Mouse (Mus musculus) MEL (cell line): ENCODE results near the gene Pigf. TPM values are rescaled to one million over a fixed set of nuclear protein-coding genes. Genes with fewer than 3 reads are reported as not detected.

ENCODE experiments used
- DNase-seq: peaks from one replicate; pipeline ENCODE4 v3.0.0; 2011; ENCODE audit warnings: low read depth, low spot score
- H3K27ac ChIP-seq: 2 replicates; pipeline ENCODE4 v1.5.1; 2012; ENCODE audit warnings: low read depth, mild to moderate bottlenecking, control low read depth, low read length, moderate library complexity; ENCODE audit not compliant: control insufficient read depth
- H3K27me3 ChIP-seq, 2 experiments: fragments of 150-350 bp in 1 of 2; sonication (generic) in 1 of 2; 2 replicates each; pipeline ENCODE4 v1.6.1; 2012; ENCODE audit warnings: low read length in 2 of 2, mild to moderate bottlenecking in 2 of 2, improper control_type of control experiment in 1 of 2, moderate library complexity in 1 of 2; ENCODE audit not compliant: insufficient read depth in 2 of 2, control insufficient read depth in 1 of 2
- H3K36me3 ChIP-seq, 2 experiments: 2 replicates each; pipeline ENCODE4 v1.6.1; 2012 to 2014; ENCODE audit warnings: low read length in 2 of 2, improper control_type of control experiment in 1 of 2, inconsistent platforms in 1 of 2, mild to moderate bottlenecking in 1 of 2; ENCODE audit not compliant: insufficient read depth in 2 of 2, control insufficient read depth in 1 of 2
- H3K4me1 ChIP-seq, 2 experiments: fragments of 150-350 bp in 1 of 2; sonication (generic) in 1 of 2; 2 replicates each; pipeline ENCODE4 v1.6.1; 2012; ENCODE audit warnings: low read length in 2 of 2, improper control_type of control experiment in 1 of 2, mild to moderate bottlenecking in 1 of 2; ENCODE audit not compliant: insufficient read depth in 2 of 2, control insufficient read depth in 1 of 2
- H3K4me3 ChIP-seq, 2 experiments: fragments of 150-350 bp in 1 of 2; sonication (generic) in 1 of 2; 2 replicates each; pipeline ENCODE4 v1.5.1; 2012; ENCODE audit warnings: low read depth in 2 of 2, low read length in 2 of 2, mild to moderate bottlenecking in 2 of 2, moderate library complexity in 2 of 2, control low read depth in 1 of 2, improper control_type of control experiment in 1 of 2; ENCODE audit not compliant: control insufficient read depth in 1 of 2, insufficient read depth in 1 of 2
- H3K79me2 ChIP-seq: 2 replicates; pipeline ENCODE4 v1.6.1; 2012; ENCODE audit warnings: mild to moderate bottlenecking, low read length, moderate library complexity; ENCODE audit not compliant: control insufficient read depth, poor library complexity, insufficient read depth
- H3K9ac ChIP-seq: 2 replicates; pipeline ENCODE4 v1.6.1; 2012; ENCODE audit warnings: low read depth, mild to moderate bottlenecking, control low read depth, low read length, moderate library complexity; ENCODE audit not compliant: control insufficient read depth, poor library complexity, severe bottlenecking
- H3K9me3 ChIP-seq: fragments of 150-350 bp; sonication (generic); replicated peaks from 2 replicates; pipeline ENCODE4 v1.6.1; 2012; ENCODE audit warnings: mild to moderate bottlenecking, low read length, improper control_type of control experiment, moderate library complexity; ENCODE audit not compliant: insufficient read depth
- E2F4 ChIP-seq: IDR thresholded peaks from 2 replicates; pipeline ENCODE4 v1.6.1; 2011; ENCODE audit warnings: low read depth, low read length, improper control_type of control experiment, borderline replicate concordance
- EP300 ChIP-seq, 2 experiments: IDR thresholded peaks; 2 replicates each; pipeline ENCODE4 v1.6.1; 2011; ENCODE audit warnings: improper control_type of control experiment in 2 of 2, low read length in 2 of 2, low read depth in 1 of 2, mild to moderate bottlenecking in 1 of 2
- ETS1 ChIP-seq: IDR thresholded peaks from 2 replicates; pipeline ENCODE4 v1.6.1; 2012; ENCODE audit warnings: low read depth, mild to moderate bottlenecking, inconsistent platforms, low read length, improper control_type of control experiment, moderate library complexity
- GABPA ChIP-seq: IDR thresholded peaks from 2 replicates; pipeline ENCODE4 v1.6.1; 2012; ENCODE audit warnings: low read depth, mild to moderate bottlenecking, inconsistent platforms, low read length, improper control_type of control experiment, moderate library complexity
- GATA1 ChIP-seq: IDR thresholded peaks from 2 replicates; pipeline ENCODE4 v1.6.1; 2011; ENCODE audit warnings: low read depth, low read length, improper control_type of control experiment
- JUND ChIP-seq: IDR thresholded peaks from 2 replicates; pipeline ENCODE4 v1.6.1; 2011; ENCODE audit warnings: low read depth, mild to moderate bottlenecking, improper control_type of control experiment, low read length
- MAFK ChIP-seq: IDR thresholded peaks from 2 replicates; pipeline ENCODE4 v1.6.1; 2011; ENCODE audit warnings: low read depth, mild to moderate bottlenecking, low read length, improper control_type of control experiment, borderline replicate concordance
- MAZ ChIP-seq: IDR thresholded peaks from 2 replicates; pipeline ENCODE4 v1.6.1; 2012; ENCODE audit warnings: low read depth, mild to moderate bottlenecking, inconsistent platforms, low read length, improper control_type of control experiment
- MEF2A ChIP-seq: IDR thresholded peaks from 2 replicates; pipeline ENCODE4 v1.6.1; 2014; ENCODE audit warnings: low read depth, mild to moderate bottlenecking, inconsistent platforms, low read length, improper control_type of control experiment; ENCODE audit not compliant: poor library complexity, insufficient replicate concordance, severe bottlenecking; ENCODE audit errors: extremely low read depth
- POLR2A ChIP-seq, 2 experiments: IDR thresholded peaks; 2 replicates each; pipeline ENCODE4 v1.6.1; 2011 to 2012; ENCODE audit warnings: low read length in 2 of 2, mild to moderate bottlenecking in 2 of 2, control low read depth in 1 of 2, improper control_type of control experiment in 1 of 2, low read depth in 1 of 2, moderate library complexity in 1 of 2; ENCODE audit not compliant: control insufficient read depth in 1 of 2, insufficient read depth in 1 of 2, poor library complexity in 1 of 2
- POLR2AphosphoS2 ChIP-seq: IDR thresholded peaks from 2 replicates; pipeline ENCODE4 v1.6.1; 2011; ENCODE audit warnings: low read length, improper control_type of control experiment
- POLR2AphosphoS5 ChIP-seq: IDR thresholded peaks from 2 replicates; pipeline ENCODE4 v1.6.1; 2012; ENCODE audit warnings: low read depth, borderline replicate concordance, mild to moderate bottlenecking, inconsistent platforms, low read length, moderate library complexity, mixed read lengths
- RCOR1 ChIP-seq: IDR thresholded peaks from 2 replicates; pipeline ENCODE4 v1.6.1; 2012; ENCODE audit warnings: low read depth, mild to moderate bottlenecking, inconsistent platforms, low read length, improper control_type of control experiment
- UBTF ChIP-seq: IDR thresholded peaks from 2 replicates; pipeline ENCODE4 v1.6.1; 2012; ENCODE audit warnings: low read depth, mild to moderate bottlenecking, inconsistent platforms, low read length, improper control_type of control experiment, moderate library complexity, borderline replicate concordance; ENCODE audit not compliant: insufficient read depth
- USF1 ChIP-seq: IDR thresholded peaks from 2 replicates; pipeline ENCODE4 v1.6.1; 2014; ENCODE audit warnings: low read depth, mild to moderate bottlenecking, inconsistent platforms, low read length, improper control_type of control experiment, moderate library complexity
- ZC3H11A ChIP-seq: IDR thresholded peaks from 2 replicates; pipeline ENCODE4 v1.6.1; 2012; ENCODE audit warnings: low read depth, mild to moderate bottlenecking, inconsistent platforms, low read length, improper control_type of control experiment
- ZKSCAN1 ChIP-seq: IDR thresholded peaks from 2 replicates; pipeline ENCODE4 v1.6.1; 2012; ENCODE audit warnings: low read depth, mild to moderate bottlenecking, inconsistent platforms, low read length, improper control_type of control experiment, moderate library complexity
- ZNF384 ChIP-seq: IDR thresholded peaks from 2 replicates; pipeline ENCODE4 v1.6.1; 2012; ENCODE audit warnings: low read depth, mild to moderate bottlenecking, inconsistent platforms, low read length, improper control_type of control experiment
- polyA plus RNA-seq, 2 experiments: library from polyadenylated mRNA; stranded (reverse) in 1 of 2; unstranded in 1 of 2; fragments of >175 nt in 1 of 2; fragments of >200 nt in 1 of 2; gene quantifications; 2 replicates each; pipeline versions ENCODE4 v1.2.1 to v1.2.4; 2012; ENCODE audit warnings: low replicate concordance in 2 of 2, low read depth in 1 of 2; ENCODE audit not compliant: insufficient read length in 2 of 2, insufficient read depth in 1 of 2, missing spikeins in 1 of 2
- total RNA-seq: library from RNA; depleted of rRNA; stranded (reverse); fragments of 300-350 nt; gene quantifications from 2 replicates; pipeline ENCODE4 v1.2.3, GENCODE M21; 2012

Pigf gene
- total and polyA plus RNA-seq, 3 experiments, result 19.2 to 24.8 TPM; not detected in 1

- no peaks in the 10 kb centered on the region for H3K27me3 ChIP-seq
- H3K79me2 ChIP-seq, result no peaks in the 10 kb centered on the region
- H3K4me1 ChIP-seq, result no peaks in the 10 kb centered on the region
- H3K27ac ChIP-seq, result no peak overlapping the region
- no peaks in the 10 kb centered on the region for H3K36me3 ChIP-seq
- DNase-seq, result no peak
- no peak overlapping the region for H3K4me3 ChIP-seq
- no peak overlapping the region for H3K9ac ChIP-seq
- TF ChIP-seq JUND (no peak), MAZ (no peak), ZC3H11A (no peak), UBTF (no peak), USF1 (no peak), POLR2A (IDR thresholded peaks at IDR 0.05; ENCODE audit: control insufficient read depth in 1 of 2, insufficient read depth in 1 of 2, low read depth in 1 of 2, low read length in 2 of 2, poor library complexity in 1 of 2) (no peak), ETS1 (no peak)
- no peaks in the 10 kb centered on the region for H3K9me3 ChIP-seq
These were observed 37.0 kb downstream of the Pigf start for GRCm38 (mm10) chr17:86988161-86988560.

- no peak for DNase-seq
- Histone ChIP-seq H3K79me2 (no peaks in the 10 kb centered on the region), H3K27ac (no peak overlapping the region), H3K9ac (no peak overlapping the region), H3K4me1 (no peaks in the 10 kb centered on the region), H3K9me3 (no peaks in the 10 kb centered on the region), H3K36me3 (no peaks in the 10 kb centered on the region), H3K4me3 (no peak overlapping the region), H3K27me3 (no peaks in the 10 kb centered on the region)
- no peak for TF ChIP-seq E2F4
- TF ChIP-seq POLR2AphosphoS2, result no peak
- no peak for TF ChIP-seq ETS1
- no peak for TF ChIP-seq POLR2AphosphoS5
- TF ChIP-seq USF1, result no peak
- no peak for TF ChIP-seq ZKSCAN1
- TF ChIP-seq GABPA, result no peak
- TF ChIP-seq ZNF384, result no peak
- no peak for TF ChIP-seq MAFK
- no peak for TF ChIP-seq MEF2A
- TF ChIP-seq GATA1, result no peak
- no peak for TF ChIP-seq EP300 (IDR thresholded peaks at IDR 0.05; ENCODE audit: low read depth in 1 of 2, low read length in 2 of 2)
- TF ChIP-seq POLR2A (IDR thresholded peaks at IDR 0.05; ENCODE audit: control insufficient read depth in 1 of 2, insufficient read depth in 1 of 2, low read depth in 1 of 2, low read length in 2 of 2, poor library complexity in 1 of 2), result no peak
- no peak for TF ChIP-seq RCOR1
These were observed 38.6 kb downstream of the Pigf start for GRCm38 (mm10) chr17:86986449-86987138.
